Mouse (Mus musculus) frontal cortex, postnatal 25 days (tissue): ENCODE results near the gene Stpg3.
A peak's percentile ranks its signal among the peaks of the same experiment; 100 is the strongest.
"Not testable (repeated sequence)": the region's sequence is repeated elsewhere in the genome, so short reads cannot be mapped to it uniquely, and the experiment has no call there.

ENCODE experiments used
- DNase-seq, 2 experiments: peaks; one replicate each; pipeline ENCODE4 v3.0.0; 2022; ENCODE audit warnings: low spot score in 2 of 2

Gene Stpg3

GRCm38 (mm10) chr2:25214444-25214843 lies at the start of gene Stpg3:
Gene Stpg3 (minus strand): TSS chr2:25214637.
- DNase-seq: no peak

GRCm38 (mm10) chr2:25263623-25264285 lies 49.3 kb upstream of the Stpg3 start:
- no peak for DNase-seq

GRCm38 (mm10) chr2:25262795-25263622 lies 48.6 kb upstream of the Stpg3 start:
- no peak for DNase-seq

DNA sequence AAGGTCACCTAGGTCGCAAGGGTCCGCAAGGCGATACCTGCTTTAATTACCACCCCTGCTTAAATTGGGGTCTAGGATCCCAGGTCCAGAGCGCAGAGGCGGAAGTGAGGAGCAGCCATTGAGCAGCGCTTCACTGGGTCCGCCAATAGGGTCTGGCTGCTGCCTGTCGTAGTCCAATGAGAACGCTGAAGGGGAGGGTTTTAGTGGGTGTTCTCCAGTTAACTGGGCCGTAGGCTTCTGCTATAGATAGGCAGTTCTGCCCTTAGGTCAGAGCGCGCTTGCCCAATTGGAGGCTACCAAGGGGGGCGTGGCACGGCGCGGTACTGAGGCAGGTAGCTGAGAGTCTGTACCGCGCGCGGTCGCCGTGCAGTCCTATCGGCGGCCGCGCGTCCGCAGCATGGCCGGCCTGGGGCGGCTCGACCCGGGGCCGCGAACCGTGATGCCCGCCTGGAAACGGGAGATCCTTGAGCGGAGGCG lies 47.9 kb upstream of the Stpg3 start, which contains the start of gene Tprn:
TSS of gene Tprn (plus strand) at position 328 of the 477 bp plus-strand sequence.
- peak; percentile 74 to 88 for DNase-seq

GRCm38 (mm10) chr2:25261870-25262269 lies 47.4 kb upstream of the Stpg3 start:
- no peak for DNase-seq

- no peak for DNase-seq
Observed at GRCm38 (mm10) chr2:25258887-25259286, 44.5 kb upstream of the Stpg3 start.

GRCm38 (mm10) chr2:25257250-25257649 lies 42.8 kb upstream of the Stpg3 start:
- not testable (repeated sequence) for DNase-seq

GRCm38 (mm10) chr2:25256443-25257109 lies 42.1 kb upstream of the Stpg3 start:
- DNase-seq: not testable (repeated sequence)

- peak; percentile 81 to 82 for DNase-seq
Observed at GRCm38 (mm10) chr2:25255284-25255779, 40.9 kb upstream of the Stpg3 start, which contains the start of gene Tmem203. Gene Tmem203 (plus strand): TSS chr2:25255439.

DNA sequence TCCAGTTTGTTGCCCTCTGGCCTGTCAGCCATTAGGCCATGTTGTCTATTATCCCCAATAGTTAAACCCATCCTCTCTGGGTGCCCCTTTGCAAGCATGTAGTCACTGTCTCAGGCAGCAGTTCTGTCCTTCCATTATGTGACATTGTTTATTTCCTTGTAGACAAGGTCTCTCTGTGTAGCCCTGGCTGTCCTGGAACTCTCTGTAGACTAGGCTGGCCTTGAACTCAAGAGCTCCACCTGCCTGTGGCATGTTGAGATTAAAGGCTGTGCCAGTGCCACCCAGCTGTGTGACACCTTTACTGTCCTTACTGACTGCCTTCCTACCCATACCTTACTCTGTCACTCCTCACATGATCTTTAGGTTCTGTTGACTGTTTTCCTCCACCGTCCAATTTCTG lies 37.9 kb upstream of the Stpg3 start:
- DNase-seq: no peak

GRCm38 (mm10) chr2:25246183-25247072 lies 32.0 kb upstream of the Stpg3 start, which contains the start of gene AL732309.1:
Gene AL732309.1 (minus strand): TSS chr2:25246863.
- no peak for DNase-seq

DNA sequence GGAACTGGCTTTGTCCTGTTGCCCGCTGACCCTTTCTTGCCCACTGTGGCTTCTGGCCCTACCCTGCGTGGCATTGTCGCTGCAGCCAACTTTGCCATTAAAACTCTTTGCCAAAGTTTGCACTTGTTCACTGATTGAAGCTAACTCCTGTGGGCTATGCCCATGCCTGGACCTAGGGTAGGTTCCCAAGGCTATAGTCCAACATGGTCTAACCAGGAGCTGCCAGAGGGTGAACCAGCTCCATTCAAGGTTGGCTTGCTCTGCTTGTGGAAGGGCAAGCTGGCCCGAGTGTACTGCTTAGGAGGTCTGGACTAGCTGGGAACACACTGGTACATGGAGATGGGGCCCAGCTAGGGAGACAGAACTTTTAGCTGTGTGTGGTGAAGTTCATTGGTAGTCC lies 29.7 kb upstream of the Stpg3 start:
- DNase-seq: no peak

DNA sequence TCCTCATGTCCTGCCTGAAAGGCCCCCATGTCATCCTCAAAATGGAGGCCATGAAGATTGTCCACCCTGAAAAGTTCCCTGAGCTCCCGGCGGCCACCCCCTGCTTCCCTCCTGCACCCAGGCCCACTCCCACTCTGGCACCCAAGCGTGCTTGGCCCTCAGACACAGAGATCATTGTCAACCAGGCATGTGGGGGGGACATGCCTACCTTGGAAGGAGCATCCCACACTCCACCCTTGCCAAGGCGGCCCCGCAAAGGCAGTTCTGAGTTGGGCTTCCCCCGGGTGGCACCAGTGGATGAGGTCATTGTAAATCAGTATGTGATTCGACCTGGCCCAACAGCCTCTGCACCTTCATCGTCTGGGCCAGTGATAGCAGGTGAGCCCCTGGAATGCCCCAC lies 28.9 kb upstream of the Stpg3 start:
- no peak for DNase-seq

DNA sequence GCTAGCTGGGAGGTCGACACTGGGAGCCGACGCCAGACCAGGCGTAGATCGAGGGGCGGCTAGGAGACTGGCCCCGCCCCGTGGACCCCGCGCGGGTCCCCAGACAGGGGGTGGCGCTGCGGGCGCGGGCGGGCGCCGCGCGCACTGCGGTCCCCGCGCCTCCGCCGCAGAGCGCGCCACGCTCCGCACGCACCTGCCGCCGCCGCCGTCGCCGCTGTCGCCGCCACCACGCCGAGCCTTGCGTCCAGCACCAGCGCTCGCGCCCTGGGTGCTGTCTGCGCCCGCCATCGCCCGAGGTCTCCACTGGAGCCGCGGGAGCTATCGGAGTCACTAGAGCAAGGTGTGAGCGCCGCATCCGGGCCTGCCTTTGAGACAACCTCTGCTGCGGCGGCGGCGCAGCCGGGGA lies 27.7 kb upstream of the Stpg3 start, which contains the start of the genes Rnf208 and Cysrt1:
TSS of gene Rnf208 (plus strand) at position 155 of the 406 bp plus-strand sequence.
TSS of gene Cysrt1 (minus strand) at position 352 of the 406 bp plus-strand sequence.
- DNase-seq: peak in 1 of 2 experiments; percentile 36

- no peak for DNase-seq
Observed at GRCm38 (mm10) chr2:25241438-25241775, 27.0 kb upstream of the Stpg3 start.

- DNase-seq: peak; percentile 33 to 50
Observed at GRCm38 (mm10) chr2:25240723-25241437, 26.4 kb upstream of the Stpg3 start.

- DNase-seq: no peak
Observed at GRCm38 (mm10) chr2:25240310-25240709, 25.9 kb upstream of the Stpg3 start.

GRCm38 (mm10) chr2:25239766-25240165 lies 25.3 kb upstream of the Stpg3 start:
- DNase-seq: no peak

DNA sequence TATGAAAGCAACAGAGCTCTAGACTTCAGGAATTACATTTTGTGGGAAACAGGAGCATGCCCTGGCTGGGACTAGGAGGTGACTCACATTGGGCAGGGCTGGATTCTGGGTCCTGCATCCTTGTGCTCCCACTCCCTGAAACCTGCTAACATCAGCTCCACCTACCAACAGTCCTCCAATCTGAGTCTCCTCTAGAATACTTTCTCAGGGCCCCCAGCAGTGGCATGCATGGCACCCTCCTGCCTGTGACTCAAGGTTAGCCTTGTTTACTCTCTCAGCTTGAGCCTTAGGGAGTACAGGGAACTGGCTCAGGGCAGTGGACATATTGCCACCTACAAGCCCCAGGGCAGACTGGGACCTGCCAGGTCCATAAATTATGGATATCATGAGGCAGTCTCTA lies 23.7 kb upstream of the Stpg3 start:
- DNase-seq: no peak

DNA sequence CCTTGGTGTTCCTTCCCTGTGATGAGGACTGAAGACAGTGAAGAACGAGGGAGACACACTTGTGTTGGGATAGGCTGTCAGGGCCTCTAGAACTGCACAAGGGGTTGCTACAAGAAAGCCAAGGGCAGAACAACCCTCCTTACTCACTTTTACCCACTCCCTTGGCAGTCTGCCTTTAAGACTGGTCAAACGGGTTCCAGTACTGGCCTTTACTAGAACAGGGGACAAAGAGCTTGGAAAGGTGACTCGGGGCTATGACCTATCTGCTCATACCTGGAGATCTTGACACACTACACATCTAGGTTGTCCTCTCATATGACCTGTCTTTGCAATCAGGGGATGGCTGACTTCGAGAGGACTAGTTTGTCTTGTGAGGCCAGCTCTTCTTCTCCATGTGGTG lies 23.1 kb upstream of the Stpg3 start:
- no peak for DNase-seq
